Mouse (Mus musculus): ENCODE data around the gene Wnt7a.

DNA sequence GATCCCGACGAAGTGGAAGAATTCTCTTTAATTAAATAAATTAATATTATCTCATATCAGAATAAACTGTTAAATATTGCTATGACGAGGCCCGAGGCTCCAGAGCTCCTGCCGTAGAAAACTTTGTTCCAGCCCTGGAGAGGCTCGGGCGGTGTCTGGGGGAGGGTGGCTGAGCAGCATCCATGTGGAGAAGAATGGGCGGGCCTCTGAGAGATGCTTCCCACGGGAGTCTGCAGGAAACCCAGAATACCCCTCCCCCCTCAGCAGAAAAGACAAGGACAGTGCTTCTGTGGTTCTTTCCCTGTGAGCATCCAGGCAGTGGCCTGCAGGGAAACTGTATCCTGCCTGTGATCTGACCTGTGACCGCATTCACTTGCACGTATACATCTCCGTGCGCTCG lies 45.7 kb downstream of the Wnt7a start:
- TF ChIP-seq POLR2A (IDR thresholded peaks at IDR 0.05; ENCODE audit: borderline replicate concordance, extremely low read depth, low read depth, low read length) (no peak), CTCF (IDR thresholded peaks at IDR 0.05; ENCODE audit: insufficient read depth, low read length) (no peak)
